Mouse (Mus musculus): ENCODE measurements at regions not wholly inside any gene's neighbourhood (a gene's known extent, or its start where the extent isn't known, plus 50 kb on each side); places are given as distances from the start of the nearest gene placed in this dataset.
A peak's percentile ranks its signal among the peaks of the same experiment; 100 is the strongest.

- Histone ChIP-seq H3K27ac (no peak overlapping the region), H3K4me3 (no peak overlapping the region)
- intact Hi-C loops (cut with DNase I), result no loop called here
- no peak for DNase-seq (ENCODE audit: extremely low spot score in 1 of 2, low spot score in 2 of 2)
- no peak for TF ChIP-seq CTCF (IDR thresholded peaks at IDR 0.05)
These were observed 67.9 kb downstream of the 3100002H09Rik start for GRCm38 (mm10) chr4:124542696-124543095.

DNA sequence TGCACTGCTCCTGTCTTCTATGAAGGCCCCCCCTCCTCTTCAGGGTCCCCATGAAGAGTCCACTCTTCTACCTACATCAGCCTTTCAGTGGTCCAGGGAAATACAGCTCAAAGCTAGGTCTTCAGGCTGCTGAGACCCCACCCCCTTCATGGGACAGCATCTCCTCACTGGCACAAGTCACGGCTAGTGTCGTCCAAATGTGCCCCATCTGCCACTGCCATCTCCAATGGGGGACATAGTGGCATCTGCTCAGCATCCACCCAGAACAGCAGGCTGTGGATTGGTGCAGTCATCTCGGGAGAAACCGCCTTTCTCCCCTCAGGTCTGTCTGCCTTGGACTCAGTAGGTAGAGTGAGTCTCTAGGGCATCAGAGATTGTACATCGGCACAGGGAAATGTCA lies 72.1 kb downstream of the 3100002H09Rik start:
- DNase-seq (ENCODE audit: extremely low spot score in 1 of 2, low spot score in 2 of 2), result no peak
- intact Hi-C loops (cut with DNase I), result no loop called here
- H3K4me3 ChIP-seq, result no peak overlapping the region
- no peak for TF ChIP-seq CTCF (IDR thresholded peaks at IDR 0.05)
- no peak overlapping the region for H3K27ac ChIP-seq

GRCm38 (mm10) chr4:124537681-124538080 lies 72.9 kb downstream of the 3100002H09Rik start:
- no peak for DNase-seq (ENCODE audit: extremely low spot score in 1 of 2, low spot score in 2 of 2)
- Histone ChIP-seq H3K27ac (no peak overlapping the region), H3K4me3 (no peak overlapping the region)
- TF ChIP-seq CTCF (IDR thresholded peaks at IDR 0.05), result no peak
- intact Hi-C loops (cut with DNase I), result no loop called here

DNA sequence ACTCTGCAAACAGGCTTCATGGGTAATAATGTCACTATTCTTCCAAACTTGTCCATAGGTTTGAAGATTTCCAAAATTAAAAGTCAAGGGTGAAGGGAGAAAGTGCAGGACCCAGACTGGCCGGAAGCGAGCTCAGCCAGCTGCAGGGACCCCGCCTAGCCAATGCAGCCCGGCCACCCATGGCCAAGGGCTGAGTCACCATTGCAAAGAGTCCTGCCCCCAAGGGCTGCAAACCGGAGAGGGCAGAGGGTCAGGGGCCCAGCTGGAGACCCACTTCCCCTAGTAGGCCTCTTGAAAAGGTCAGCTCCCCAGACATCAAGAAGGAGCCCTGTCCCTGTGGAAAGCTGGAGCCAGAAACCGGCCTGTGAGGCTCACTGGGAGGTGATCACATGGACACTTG lies 77.0 kb downstream of the 3100002H09Rik start:
- intact Hi-C loops (cut with DNase I), result no loop called here
- TF ChIP-seq CTCF (IDR thresholded peaks at IDR 0.05), result no peak
- H3K4me3 ChIP-seq, result no peak overlapping the region
- H3K27ac ChIP-seq, result no peak overlapping the region
- DNase-seq (ENCODE audit: extremely low spot score in 1 of 2, low spot score in 2 of 2), result no peak

- DNase-seq (ENCODE audit: extremely low spot score in 1 of 2, low spot score in 2 of 2), result no peak
- TF ChIP-seq CTCF (IDR thresholded peaks at IDR 0.05), result no peak
- intact Hi-C loops (cut with DNase I), result no loop called here
- Histone ChIP-seq H3K27ac (no peak overlapping the region), H3K4me3 (no peak overlapping the region)
These were observed 80.0 kb downstream of the 3100002H09Rik start for GRCm38 (mm10) chr4:124530596-124530995.

DNA sequence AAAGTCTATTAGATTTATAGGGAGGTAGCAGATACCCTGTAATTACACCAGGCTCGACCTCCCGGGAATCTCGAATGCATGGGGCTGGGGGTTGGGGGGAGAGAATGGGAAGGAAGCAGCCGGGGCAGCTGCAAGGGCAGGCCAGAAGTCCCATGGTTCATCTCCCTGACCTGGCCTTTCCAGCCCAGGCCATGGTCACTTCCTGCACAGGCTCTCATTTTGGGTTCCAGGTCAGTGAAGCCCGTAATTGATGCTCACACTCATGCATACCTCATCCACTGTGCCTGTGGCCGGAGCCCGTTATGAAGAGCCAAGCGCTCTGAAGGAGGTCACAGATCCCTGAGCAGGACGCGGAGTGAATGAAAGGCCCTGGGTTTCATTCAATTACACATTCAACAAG lies 83.8 kb downstream of the 3100002H09Rik start:
- no peak overlapping the region for H3K4me3 ChIP-seq
- DNase-seq (ENCODE audit: extremely low spot score in 1 of 2, low spot score in 2 of 2), result no peak
- no peak overlapping the region for H3K27ac ChIP-seq
- intact Hi-C loops (cut with DNase I), result no loop called here
- TF ChIP-seq CTCF (IDR thresholded peaks at IDR 0.05), result no peak

DNA sequence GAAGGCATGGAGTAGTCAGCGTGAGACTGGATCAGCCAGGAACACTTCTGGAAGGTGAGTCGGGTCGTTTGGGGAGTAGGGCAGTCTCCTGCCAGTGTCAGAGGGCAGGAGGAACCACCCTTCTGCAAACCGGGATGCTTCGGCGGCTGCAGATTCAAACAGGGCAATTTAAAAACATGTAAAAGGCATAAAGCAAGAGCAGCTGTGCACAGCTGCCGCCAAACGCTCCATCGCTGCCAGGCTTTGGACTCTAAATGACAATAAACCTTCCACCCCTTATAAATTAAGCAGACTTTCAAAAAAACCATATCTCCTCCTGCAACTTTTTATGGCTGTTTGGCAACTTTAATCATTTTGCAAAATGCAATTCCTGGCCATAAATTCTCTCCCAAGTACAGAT lies 84.2 kb downstream of the 3100002H09Rik start:
- H3K27ac ChIP-seq, result no peak overlapping the region
- H3K4me3 ChIP-seq, result no peak overlapping the region
- no peak for DNase-seq (ENCODE audit: extremely low spot score in 1 of 2, low spot score in 2 of 2)
- TF ChIP-seq CTCF (IDR thresholded peaks at IDR 0.05), result no peak
- intact Hi-C loops (cut with DNase I), result no loop called here

GRCm38 (mm10) chr4:124520309-124520708 lies 90.3 kb downstream of the 3100002H09Rik start:
- DNase-seq (ENCODE audit: extremely low spot score in 1 of 2, low spot score in 2 of 2), result no peak
- H3K27ac ChIP-seq, result no peak overlapping the region
- TF ChIP-seq CTCF (IDR thresholded peaks at IDR 0.05), result no peak
- intact Hi-C loops (cut with DNase I), result no loop called here
- H3K4me3 ChIP-seq, result no peak overlapping the region

DNA sequence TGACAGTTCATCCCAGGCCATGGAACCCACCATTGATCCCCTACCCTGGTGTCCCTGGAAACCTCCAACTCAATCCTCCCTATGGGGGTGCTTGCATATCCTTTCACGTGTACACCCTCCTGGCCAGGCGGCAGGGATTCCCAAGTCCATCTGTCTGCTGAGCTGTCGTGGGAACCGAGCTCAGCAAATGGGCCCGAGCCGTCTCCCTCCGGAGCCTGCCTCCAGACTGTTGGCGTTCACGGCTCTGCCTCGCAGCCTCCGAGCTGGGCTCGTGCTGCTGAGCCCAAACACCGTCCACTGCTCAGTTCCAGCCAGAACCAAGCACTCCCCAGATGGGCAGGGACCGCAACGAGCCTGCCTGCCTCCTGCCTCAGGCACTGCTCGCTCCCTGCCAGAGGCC lies 98.8 kb downstream of the 3100002H09Rik start:
- Histone ChIP-seq H3K4me3 (no peak overlapping the region), H3K27ac (no peak overlapping the region)
- TF ChIP-seq CTCF (IDR thresholded peaks at IDR 0.05), result no peak
- peak in 1 of 2 experiments; percentile 42 for DNase-seq (ENCODE audit: extremely low spot score in 1 of 2, low spot score in 2 of 2)
- intact Hi-C loops (cut with DNase I), result no loop called here

DNA sequence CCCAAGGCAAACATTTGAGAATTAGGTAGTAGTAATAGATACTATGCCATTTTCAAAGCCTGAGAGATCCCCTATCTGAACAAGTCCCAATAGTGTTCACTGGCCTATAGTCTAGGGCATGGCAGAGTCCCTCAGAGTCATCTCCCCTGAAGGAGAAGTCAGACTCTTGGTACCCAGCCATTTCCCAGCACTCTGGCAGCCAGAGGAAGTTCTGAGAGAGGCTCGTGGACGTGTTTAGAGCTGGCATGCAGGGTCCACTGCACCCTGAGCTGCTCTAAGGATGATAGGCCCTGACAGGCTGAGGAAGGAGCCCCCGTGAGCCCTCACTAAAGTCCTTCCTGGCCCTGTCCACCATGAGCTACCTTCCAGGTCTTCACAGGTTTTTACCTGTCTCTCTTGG lies 99.8 kb downstream of the 3100002H09Rik start:
- no peak for TF ChIP-seq CTCF (IDR thresholded peaks at IDR 0.05)

GRCm38 (mm10) chr4:124509695-124510094 lies 100.9 kb downstream of the 3100002H09Rik start:
- Histone ChIP-seq H3K4me3 (no peak overlapping the region), H3K27ac (no peak overlapping the region)
- DNase-seq (ENCODE audit: extremely low spot score in 1 of 2, low spot score in 2 of 2), result peak in 1 of 2 experiments; percentile 43
- intact Hi-C loops (cut with DNase I), result no loop called here
- TF ChIP-seq CTCF (IDR thresholded peaks at IDR 0.05), result no peak

More for the DNA sequence above, 99.8 kb downstream of the 3100002H09Rik start:
- H3K4me3 ChIP-seq, result no peak overlapping the region
- intact Hi-C loops (cut with DNase I), result no loop called here
- H3K27ac ChIP-seq, result no peak overlapping the region
- DNase-seq (ENCODE audit: extremely low spot score in 1 of 2, low spot score in 2 of 2), result no peak

- TF ChIP-seq CTCF (IDR thresholded peaks at IDR 0.05), result no peak
- Histone ChIP-seq H3K4me3 (no peak overlapping the region), H3K27ac (no peak overlapping the region)
- intact Hi-C loops (cut with DNase I), result no loop called here
- DNase-seq (ENCODE audit: extremely low spot score in 1 of 2, low spot score in 2 of 2), result no peak
These were observed 104.4 kb downstream of the 3100002H09Rik start for GRCm38 (mm10) chr4:124506083-124506647.

- no peak for TF ChIP-seq CTCF (IDR thresholded peaks at IDR 0.05)
- Histone ChIP-seq H3K4me3 (no peak overlapping the region), H3K27ac (no peak overlapping the region)
- intact Hi-C loops (cut with DNase I), result no loop called here
- no peak for DNase-seq (ENCODE audit: extremely low spot score in 1 of 2, low spot score in 2 of 2)
These were observed 108.8 kb downstream of the 3100002H09Rik start for GRCm38 (mm10) chr4:124501785-124502184.
